Mouse (Mus musculus) heart, adult 2 months (tissue): ENCODE data around the gene Uck1. TPM values are rescaled to one million over a fixed set of nuclear protein-coding genes. Genes with fewer than 3 reads are reported as not detected.
A peak's percentile ranks its signal among the peaks of the same experiment; 100 is the strongest.

Source experiments
- DNase-seq, 2 experiments: peaks; one replicate each; pipeline ENCODE4 v3.0.0; 2021
- H3K27ac ChIP-seq: fragments of 200-600 bp; 2 replicates; pipeline ENCODE4 v1.8.1; 2022
- H3K27me3 ChIP-seq: fragments of 200-500 bp; 2 replicates; pipeline ENCODE4 v1.6.1; 2012; ENCODE audit warnings: mild to moderate bottlenecking, low read length, inconsistent platforms, mixed read lengths; ENCODE audit not compliant: control insufficient read depth, insufficient read depth
- H3K36me3 ChIP-seq: fragments of 200-500 bp; 2 replicates; pipeline ENCODE4 v1.6.1; 2012; ENCODE audit warnings: low read length, inconsistent platforms; ENCODE audit not compliant: control insufficient read depth, insufficient read depth
- H3K4me1 ChIP-seq: fragments of 200-500 bp; 2 replicates; pipeline ENCODE4 v1.6.1; 2011; ENCODE audit warnings: low read length; ENCODE audit not compliant: control insufficient read depth, insufficient read depth
- H3K4me3 ChIP-seq: fragments of 200-600 bp; 2 replicates; pipeline ENCODE4 v1.8.1; 2022
- H3K79me2 ChIP-seq: fragments of 200-500 bp; replicated peaks from 2 replicates; pipeline ENCODE4 v1.6.1; 2012; ENCODE audit warnings: mild to moderate bottlenecking, inconsistent platforms, low read length, moderate library complexity, mixed read lengths; ENCODE audit not compliant: control insufficient read depth, insufficient read depth
- H3K9ac ChIP-seq: fragments of 200-500 bp; 2 replicates; pipeline ENCODE4 v1.6.1; 2012; ENCODE audit warnings: low read depth, mild to moderate bottlenecking, control low read depth, inconsistent platforms, low read length, mixed read lengths
- CTCF ChIP-seq: fragments of 200-600 bp; IDR thresholded peaks from 2 replicates; pipeline ENCODE4 v1.8.1; 2022; ENCODE audit warnings: antibody characterized with exemption, mild to moderate bottlenecking, moderate library complexity
- EP300 ChIP-seq: fragments of 200-500 bp; IDR thresholded peaks from 2 replicates; pipeline ENCODE4 v1.6.1; 2011; ENCODE audit warnings: low read depth, low read length, control low read depth; ENCODE audit not compliant: insufficient read depth
- POLR2A ChIP-seq: fragments of 200-500 bp; IDR thresholded peaks from 2 replicates; pipeline ENCODE4 v1.6.1; 2011; ENCODE audit warnings: mild to moderate bottlenecking, low read depth, low read length, control low read depth; ENCODE audit not compliant: insufficient read depth
- WGBS: fragments of 180-500 bp; shearing (Covaris S2); methylation state at CpG from one replicate; pipeline ENCODE4 v1.1.7; 2018; 5-methylcytosine and 5-hydroxymethylcytosine counted together
- intact Hi-C: fragments of 180-260 bp; cut with DNase I; formaldehyde crosslinking; loops from one replicate; pipeline ENCODE4 v1.15.1; 2025
- polyA plus RNA-seq: library from polyadenylated mRNA; depleted of rRNA; stranded (reverse); fragments of >200 nt; gene quantifications from 2 replicates; pipeline ENCODE4 v1.2.3, GENCODE M21; 2012
- total RNA-seq, 2 experiments: library from RNA; stranded (reverse); gene quantifications; 2 replicates each; pipeline ENCODE4 v1.2.3; 2021

Gene Uck1
- total and polyA plus RNA-seq, 3 experiments = 22.5 to 43.1 (median 22.8) TPM

DNA sequence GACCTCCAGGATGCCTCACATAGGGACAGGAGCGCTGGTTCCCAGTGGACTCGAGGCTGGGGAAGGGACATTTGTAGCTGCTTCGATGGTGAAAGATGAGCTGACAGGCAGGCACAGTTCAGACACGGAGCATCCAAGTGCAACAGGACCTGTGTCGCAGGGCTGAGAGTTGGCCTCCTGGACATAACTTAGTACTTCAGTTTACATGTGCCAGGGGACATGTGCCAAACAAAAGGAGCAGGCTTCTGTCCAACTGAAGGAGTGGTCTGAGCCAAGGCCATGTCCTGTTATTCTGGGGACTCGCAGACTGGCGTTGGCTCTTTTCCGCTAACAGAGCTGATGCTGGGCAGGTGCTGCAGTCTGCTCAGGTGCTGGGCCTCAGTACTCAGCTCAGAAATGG lies 34.4 kb upstream of the Uck1 start:
- WGBS = 18% methylated on average over 8 of the region's 8 CpGs
- H3K4me1 ChIP-seq = peaks cover 5% of the 10 kb centered on the region
- no peaks in the 10 kb centered on the region; the same call in 1 of the 2 replicates for H3K36me3 ChIP-seq
- no peaks in the 10 kb centered on the region for H3K27me3 ChIP-seq
- peak; percentile 61 to 79 for DNase-seq
- peaks cover 2% of the 10 kb centered on the region; the same call in 1 of the 2 replicates for H3K79me2 ChIP-seq
- H3K9ac ChIP-seq = no peak overlapping the region
- TF ChIP-seq EP300 (0 out of 2 replicates have a peak, but pooled peaks have one; percentile 20), CTCF (no peak)
- peak overlapping the region; percentile 9; the same call in 1 of the 2 replicates for H3K27ac ChIP-seq
- no peak overlapping the region for H3K4me3 ChIP-seq
- intact Hi-C loops = no loop called here

DNA sequence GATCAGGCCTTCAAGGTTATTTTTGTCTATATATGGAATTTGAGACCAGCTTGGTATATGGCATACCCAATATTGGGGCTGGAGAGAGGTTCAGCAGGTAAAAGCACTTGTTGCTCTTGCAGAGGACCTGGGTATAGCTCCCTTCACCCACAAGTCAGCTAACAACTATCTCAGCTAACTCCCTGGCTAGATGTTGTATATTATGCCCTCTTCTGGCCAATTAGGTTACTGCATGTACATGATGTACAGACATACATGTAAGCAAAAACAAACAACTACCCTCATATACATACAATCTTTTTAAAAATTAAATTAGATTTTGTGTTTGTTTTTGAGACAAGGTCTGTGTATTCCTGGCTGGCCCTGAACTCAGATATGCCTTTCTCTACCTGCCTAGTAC lies 29.6 kb upstream of the Uck1 start:
- intact Hi-C loops = loop anchor here (2.0 kb wide), 1 partner anchor 151 kb away; no protein-coding TSS in a partner anchor
- Histone ChIP-seq H3K36me3 (peaks cover 2% of the 10 kb centered on the region; the same call in 1 of the 2 replicates), H3K4me1 (peaks cover 7% of the 10 kb centered on the region), H3K27ac (no peak overlapping the region), H3K27me3 (no peaks in the 10 kb centered on the region), H3K9ac (no peak overlapping the region), H3K79me2 (peaks cover 2% of the 10 kb centered on the region; the same call in 1 of the 2 replicates), H3K4me3 (no peak overlapping the region)
- TF ChIP-seq CTCF = peak; percentile 85
- TF ChIP-seq POLR2A = no peak
- no peak for TF ChIP-seq EP300
- no peak for DNase-seq

DNA sequence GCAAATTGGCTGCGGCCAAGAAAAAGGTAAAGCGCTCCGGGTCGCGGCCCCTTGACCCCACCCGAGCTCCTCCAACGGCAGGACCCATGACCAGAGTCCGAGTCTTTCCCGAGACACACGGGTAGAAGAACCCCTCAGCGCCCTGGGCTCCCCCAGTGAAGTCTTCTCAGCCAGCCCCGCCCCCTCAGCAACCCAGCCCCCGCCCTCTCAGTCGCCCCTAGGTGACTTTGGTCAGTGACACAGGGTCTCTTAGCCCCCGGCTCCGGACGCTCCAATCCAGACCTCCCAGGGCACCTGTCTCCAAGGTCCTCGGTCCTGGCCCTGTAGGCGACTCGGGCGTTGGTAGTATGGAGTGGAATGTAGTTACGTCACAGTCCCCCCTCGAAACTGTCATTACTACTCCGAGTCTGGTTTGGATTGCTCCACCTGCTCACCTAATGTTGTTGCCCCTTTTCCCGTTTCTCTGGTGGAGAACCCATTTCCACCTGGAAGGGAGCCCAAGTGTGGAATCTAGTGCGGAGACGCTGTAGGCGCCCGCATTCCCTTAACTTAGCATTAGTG lies 28.5 kb upstream of the Uck1 start:
- peak overlapping the region; percentile 57 for H3K9ac ChIP-seq
- under 1% methylated on average over 28 of the region's 29 CpGs for WGBS

DNA sequence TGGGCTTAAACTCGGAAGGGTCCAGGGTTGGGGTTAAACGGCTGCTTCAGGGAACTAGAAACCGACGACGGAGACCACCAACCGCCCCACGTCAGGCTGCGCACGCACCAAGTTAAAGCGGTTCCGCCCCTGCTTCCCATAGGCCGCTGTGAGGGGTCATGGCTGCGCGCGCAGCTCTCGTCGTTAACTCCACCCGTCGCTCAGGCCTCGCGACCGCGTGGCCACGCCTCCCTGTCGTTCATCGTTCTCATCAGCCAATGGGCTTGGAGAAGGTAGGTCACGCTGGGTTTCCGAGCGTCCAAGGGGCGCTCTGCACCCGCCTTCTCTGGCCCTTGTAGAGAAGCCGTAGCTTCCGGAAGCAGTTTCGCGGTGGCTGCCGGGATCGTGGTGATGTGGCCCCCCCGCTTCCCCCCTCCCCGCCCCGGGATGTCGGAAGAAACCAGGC lies 28.0 kb upstream of the Uck1 start, which contains the start of gene Swi5:
Gene Swi5 (minus strand): TSS at position 153 of the 445 bp plus-strand sequence.
- intact Hi-C loops = loop anchor here (2.0 kb wide), 1 partner anchor 149 kb away; no protein-coding TSS in a partner anchor
- Histone ChIP-seq H3K9ac (peak within 1 kb of the TSS; percentile 72), H3K4me3 (peak within 1 kb of the TSS; percentile 85), H3K4me1 (peaks cover 3% of the 10 kb centered on the region; the same call in 1 of the 2 replicates), H3K79me2 (peaks cover 2% of the 10 kb centered on the region; the same call in 1 of the 2 replicates), H3K36me3 (peaks cover 2% of the 10 kb centered on the region; the same call in 1 of the 2 replicates), H3K27me3 (no peaks in the 10 kb centered on the region), H3K27ac (peak within 1 kb of the TSS; percentile 89)
- under 1% methylated on average over 41 of the region's 41 CpGs for WGBS
- TF ChIP-seq EP300 (peak; percentile 32; the same call in 1 of the 2 replicates), POLR2A (peak; percentile 95), CTCF (no peak)
- DNase-seq = peak; percentile 96 to 98

More for the DNA sequence above, 28.5 kb upstream of the Uck1 start:
- Histone ChIP-seq H3K4me3 (peak overlapping the region; percentile 77), H3K4me1 (peaks cover 3% of the 10 kb centered on the region; the same call in 1 of the 2 replicates), H3K27me3 (no peaks in the 10 kb centered on the region), H3K36me3 (peaks cover 2% of the 10 kb centered on the region; the same call in 1 of the 2 replicates), H3K79me2 (peaks cover 2% of the 10 kb centered on the region; the same call in 1 of the 2 replicates), H3K27ac (peak overlapping the region; percentile 86)
- intact Hi-C loops = loop anchor here (2.0 kb wide), 1 partner anchor 150 kb away; no protein-coding TSS in a partner anchor
- no peak for TF ChIP-seq POLR2A
- DNase-seq = no peak

DNA sequence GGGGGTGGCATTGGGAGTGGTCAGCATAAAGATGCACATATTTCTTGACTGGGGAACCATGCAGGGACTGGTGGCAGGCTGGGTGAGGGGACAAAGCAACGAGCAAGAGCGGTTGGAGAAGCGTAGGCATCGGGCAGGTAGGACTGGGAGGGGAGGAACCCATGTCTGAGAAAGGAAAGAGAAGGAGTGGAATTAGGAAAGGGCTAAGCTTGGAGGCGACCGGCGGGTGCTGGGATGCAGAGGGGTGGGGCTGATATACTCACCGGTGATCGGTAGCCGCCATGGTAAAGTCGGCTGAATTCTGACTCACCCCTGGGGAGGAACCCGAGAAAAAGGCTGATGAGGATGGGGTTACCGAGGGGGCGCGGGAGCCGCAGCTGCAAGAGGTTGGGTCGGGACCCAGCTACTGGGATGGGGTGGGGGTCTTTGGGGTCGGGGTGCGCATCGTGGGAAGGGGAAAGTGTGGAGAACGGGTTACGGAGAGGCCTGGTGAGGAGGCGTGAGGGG lies 27.4 kb upstream of the Uck1 start, which contains the start of gene Golga2:
Gene Golga2 (plus strand): TSS at position 51 of the 507 bp plus-strand sequence.
- H3K36me3 ChIP-seq = peaks cover 2% of the 10 kb centered on the region; the same call in 1 of the 2 replicates
- no peak for DNase-seq
- H3K9ac ChIP-seq = peak within 1 kb of the TSS; percentile 72
- peaks cover 3% of the 10 kb centered on the region; the same call in 1 of the 2 replicates for H3K4me1 ChIP-seq
- WGBS = under 1% methylated on average over 23 of the region's 23 CpGs
- H3K79me2 ChIP-seq = peaks cover 2% of the 10 kb centered on the region; the same call in 1 of the 2 replicates
- intact Hi-C loops = no loop called here
- TF ChIP-seq POLR2A (no peak), CTCF (no peak), EP300 (no peak)
- peak within 1 kb of the TSS; percentile 85 for H3K4me3 ChIP-seq
- H3K27ac ChIP-seq = peak within 1 kb of the TSS; percentile 89
- no peaks in the 10 kb centered on the region for H3K27me3 ChIP-seq
